Mouse (Mus musculus): ENCODE measurements at regions not wholly inside any gene's neighbourhood (a gene's known extent, or its start where the extent isn't known, plus 50 kb on each side); places are given as distances from the start of the nearest gene placed in this dataset.
A peak's percentile ranks its signal among the peaks of the same experiment; 100 is the strongest.

DNA sequence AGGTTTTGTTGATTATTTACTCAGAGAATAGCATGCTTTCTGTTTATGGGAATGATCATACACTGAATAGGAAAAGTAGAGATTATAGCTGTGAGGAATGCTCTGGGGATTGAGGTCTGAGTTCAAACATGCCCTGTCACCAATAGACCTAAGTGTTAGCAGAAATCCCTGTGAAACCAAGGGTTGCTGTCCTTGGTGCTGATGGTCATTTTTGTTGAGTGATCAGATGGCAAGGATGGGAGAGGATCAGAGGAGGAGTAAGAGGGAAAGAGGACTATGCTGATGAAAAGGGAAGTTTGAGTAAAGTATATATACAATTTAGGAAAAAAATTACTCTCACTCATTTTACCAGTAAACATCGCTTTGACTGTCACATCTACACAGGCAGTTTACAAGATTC is 191.5 kb upstream of the Sel1l start:
- TF ChIP-seq CTCF (conservative IDR thresholded peaks at IDR 0.05), result no peak
- H3K27ac ChIP-seq, result no peak overlapping the region
- no peak overlapping the region for H3K4me3 ChIP-seq
- no peak for DNase-seq (ENCODE audit: low spot score in 2 of 2)

DNA sequence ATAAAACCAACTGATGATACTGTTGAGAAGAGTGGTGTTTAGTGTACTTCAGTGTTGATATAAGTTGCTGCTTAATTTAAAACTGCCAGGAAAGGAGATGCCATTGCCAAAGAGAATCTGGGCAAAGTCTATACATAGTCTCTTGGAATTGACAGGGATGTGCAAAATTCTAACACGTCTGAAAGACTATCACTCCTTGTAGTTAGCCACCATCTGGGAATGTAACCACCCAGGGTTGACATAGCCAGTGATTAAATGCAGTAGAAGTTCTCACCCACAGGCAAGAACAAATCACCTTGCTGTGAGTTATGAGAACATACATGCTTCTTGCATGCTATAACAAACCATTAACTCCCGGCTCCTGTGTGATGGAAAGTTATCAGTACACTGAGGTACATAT is 180.2 kb upstream of the Sel1l start:
- Histone ChIP-seq H3K4me3 (no peak overlapping the region), H3K27ac (no peak overlapping the region)
- no peak for TF ChIP-seq CTCF (conservative IDR thresholded peaks at IDR 0.05)
- no peak for DNase-seq (ENCODE audit: low spot score in 2 of 2)

DNA sequence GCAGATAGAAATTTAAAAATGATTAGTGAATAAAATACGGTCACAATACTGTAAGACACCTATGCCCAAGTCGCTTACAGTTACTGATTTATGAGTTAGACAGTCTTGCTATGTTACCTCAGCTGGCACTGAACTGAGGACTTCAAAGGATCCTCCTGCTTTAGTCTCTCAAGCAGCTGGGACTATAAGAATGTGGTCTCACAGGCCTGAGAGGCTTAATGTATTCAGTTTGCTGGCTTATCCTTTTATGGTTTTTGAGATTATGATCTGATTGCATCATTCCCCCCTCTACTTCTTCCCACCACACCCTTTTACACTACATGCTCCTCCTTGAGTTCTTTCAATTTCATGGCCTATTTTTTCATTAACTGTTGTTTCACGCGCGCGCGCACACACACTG is 179.4 kb upstream of the Sel1l start:
- H3K27ac ChIP-seq, result no peak overlapping the region
- TF ChIP-seq CTCF (conservative IDR thresholded peaks at IDR 0.05), result no peak
- no peak for DNase-seq (ENCODE audit: low spot score in 2 of 2)
- H3K4me3 ChIP-seq, result no peak overlapping the region

DNA sequence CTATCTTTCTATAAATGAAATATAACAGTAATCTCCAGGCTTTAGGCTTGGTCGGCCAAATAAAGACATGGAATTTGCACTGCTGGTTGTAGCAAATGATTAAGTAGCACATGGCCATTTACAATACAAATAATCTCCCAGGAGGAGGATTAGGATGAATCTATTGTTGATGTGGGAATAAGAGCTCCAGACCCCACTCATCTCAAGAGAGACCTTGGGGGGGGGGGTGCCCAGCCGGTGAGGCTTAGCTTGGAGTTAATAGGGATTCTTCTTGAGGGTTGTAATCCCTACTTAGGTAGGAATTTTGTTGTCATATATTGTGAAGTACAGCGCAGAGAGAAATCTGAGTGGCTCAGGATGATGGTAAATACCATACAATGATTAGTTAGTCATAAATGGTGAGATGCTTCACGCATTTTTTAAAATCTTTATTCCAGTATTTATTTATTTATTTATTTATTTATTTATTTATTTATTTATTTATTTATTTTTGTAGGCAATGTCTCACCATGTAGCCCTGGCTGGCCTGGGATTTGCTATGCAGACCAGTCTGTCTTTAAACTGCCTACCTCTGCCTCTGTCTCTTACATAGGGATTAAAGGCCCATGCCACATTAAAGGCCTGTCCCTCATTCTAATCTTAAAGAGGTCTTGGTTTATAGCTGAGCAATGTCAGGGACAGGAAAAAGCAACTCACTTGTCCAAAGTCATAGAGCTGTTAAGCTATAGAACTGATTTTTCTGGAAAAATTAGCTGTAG is 175.7 kb upstream of the Sel1l start:
- DNase-seq (ENCODE audit: low spot score in 2 of 2), result no peak
- Histone ChIP-seq H3K4me3 (no peak overlapping the region), H3K27ac (no peak overlapping the region)
- no peak for TF ChIP-seq CTCF (conservative IDR thresholded peaks at IDR 0.05)

DNA sequence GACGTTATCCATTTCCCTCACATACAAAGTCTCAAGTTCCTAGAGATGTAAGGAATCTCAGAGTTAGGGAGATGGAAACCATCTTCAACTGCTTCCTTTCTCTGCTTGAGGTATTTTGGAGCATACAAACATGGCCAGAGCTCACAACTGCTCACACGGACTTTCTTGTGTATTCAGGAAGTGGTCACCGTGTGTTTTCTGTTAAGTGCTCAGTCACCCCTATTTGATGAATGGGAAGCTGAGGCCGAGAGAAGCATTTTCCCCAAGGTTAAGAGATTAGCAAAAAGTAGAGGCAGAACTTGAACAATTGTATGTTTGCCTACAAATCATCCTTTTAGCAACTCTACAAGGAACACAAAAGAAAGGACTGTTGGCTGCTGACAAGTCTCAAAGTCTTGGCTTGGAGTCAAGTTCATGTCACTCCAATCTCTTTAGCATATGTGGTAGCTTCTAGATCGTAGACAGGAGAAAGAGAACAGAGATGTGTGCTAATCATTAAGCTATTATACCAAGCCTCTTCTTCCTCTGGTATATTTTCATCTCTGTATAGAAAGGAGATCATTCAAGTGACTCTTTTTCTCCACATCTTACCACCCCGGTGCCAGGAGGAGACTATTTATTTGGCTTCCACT is 170.8 kb upstream of the Sel1l start:
- no peak for TF ChIP-seq CTCF (conservative IDR thresholded peaks at IDR 0.05)
- Histone ChIP-seq H3K4me3 (no peak overlapping the region), H3K27ac (no peak overlapping the region)
- DNase-seq (ENCODE audit: low spot score in 2 of 2), result no peak

DNA sequence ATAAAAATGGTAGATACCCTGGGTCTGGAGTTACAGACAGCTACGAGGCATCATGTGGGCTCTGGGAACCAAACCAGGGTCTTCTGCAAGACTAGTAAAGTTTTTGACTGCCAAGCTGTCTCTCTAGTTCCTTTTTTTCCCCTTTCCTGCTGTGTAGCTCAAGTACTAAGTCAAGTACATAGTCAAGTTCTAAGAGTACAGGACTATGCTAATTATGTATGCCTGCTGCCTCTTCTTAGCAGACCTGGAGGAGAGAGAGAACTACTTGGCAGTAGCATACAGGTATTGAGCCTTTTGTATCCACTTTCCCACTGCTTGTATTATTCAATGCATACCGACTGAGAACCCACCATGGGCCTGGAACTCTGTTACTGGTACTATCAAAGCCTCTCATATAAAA is 166.4 kb upstream of the Sel1l start:
- DNase-seq (ENCODE audit: low spot score in 2 of 2), result no peak
- no peak for TF ChIP-seq CTCF (conservative IDR thresholded peaks at IDR 0.05)
- Histone ChIP-seq H3K4me3 (no peak overlapping the region), H3K27ac (no peak overlapping the region)

DNA sequence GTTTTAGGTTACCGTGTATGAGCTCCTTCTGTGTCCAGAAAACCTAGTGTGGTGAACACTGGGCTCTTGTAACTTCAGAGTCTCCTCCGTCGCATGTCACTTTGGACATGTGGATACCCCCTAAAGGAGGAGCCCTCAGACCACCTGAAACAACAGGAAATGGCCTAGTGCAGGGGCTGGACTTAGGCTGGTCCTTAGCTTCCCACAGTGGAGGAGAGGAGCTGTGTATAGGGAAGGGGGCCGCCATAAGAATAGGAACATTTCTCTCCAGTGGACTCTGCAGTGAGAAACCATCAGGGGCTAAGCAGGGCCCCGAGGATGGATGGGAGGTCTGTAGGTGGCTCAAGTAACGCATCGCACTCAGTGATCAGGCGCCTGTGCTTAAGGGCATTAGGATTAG is 165.0 kb upstream of the Sel1l start:
- Histone ChIP-seq H3K4me3 (no peak overlapping the region), H3K27ac (no peak overlapping the region)
- TF ChIP-seq CTCF (conservative IDR thresholded peaks at IDR 0.05), result no peak
- DNase-seq (ENCODE audit: low spot score in 2 of 2), result no peak

DNA sequence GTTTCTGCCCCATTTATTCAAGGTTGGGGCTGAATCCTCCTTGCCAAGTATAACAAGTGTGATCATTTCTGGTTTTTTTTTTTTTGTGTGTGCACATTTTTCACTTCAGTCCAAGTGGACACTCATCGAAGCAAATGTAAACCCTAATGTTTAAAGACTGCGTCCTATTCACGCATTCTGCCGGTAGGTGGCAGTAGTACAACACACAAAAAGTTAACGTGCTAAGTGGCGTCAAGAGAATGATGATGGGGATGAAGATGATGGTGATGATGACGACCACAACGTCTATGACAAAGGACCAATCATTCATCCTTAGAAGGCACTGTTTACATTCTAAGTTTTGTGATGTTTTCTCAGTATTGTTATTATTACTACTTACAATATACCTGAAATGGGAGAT is 164.3 kb upstream of the Sel1l start:
- Histone ChIP-seq H3K4me3 (no peak overlapping the region), H3K27ac (no peak overlapping the region)
- DNase-seq (ENCODE audit: low spot score in 2 of 2), result peak; percentile 13 to 63
- TF ChIP-seq CTCF (conservative IDR thresholded peaks at IDR 0.05), result peak; percentile 89

DNA sequence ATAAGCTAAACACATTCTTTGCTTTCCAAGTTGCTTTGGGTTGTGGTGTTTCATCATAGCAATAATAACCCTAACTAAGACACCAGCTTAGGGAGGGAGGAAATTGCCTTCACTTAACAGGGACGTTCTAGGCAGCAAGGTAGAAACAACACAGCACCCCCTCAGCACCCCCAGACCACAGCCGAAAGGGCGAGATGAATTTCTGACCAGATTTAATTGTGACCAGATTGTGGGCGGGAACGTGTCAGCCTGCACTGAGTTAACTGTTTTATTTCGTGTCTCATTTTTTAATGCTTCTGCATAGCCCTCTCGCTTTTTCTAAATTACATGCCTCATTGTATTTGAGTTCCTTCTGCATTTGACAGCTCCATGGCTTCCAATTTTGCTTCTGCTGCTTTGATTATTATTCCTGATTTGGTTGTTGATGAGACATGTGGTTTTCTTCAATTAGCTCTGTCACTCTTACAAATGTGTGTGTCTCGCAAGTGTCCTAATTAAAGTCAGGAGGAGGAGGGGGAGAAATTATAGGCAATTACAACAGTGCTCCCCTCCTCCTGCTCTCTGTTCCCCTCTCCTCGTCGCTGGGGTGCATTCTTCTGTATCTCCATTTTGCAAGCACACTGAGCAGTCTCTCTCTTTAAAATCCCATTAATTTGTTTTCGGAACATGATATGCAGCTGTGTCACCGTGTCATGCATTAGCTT is 155.6 kb upstream of the Sel1l start:
- TF ChIP-seq CTCF (conservative IDR thresholded peaks at IDR 0.05), result no peak
- Histone ChIP-seq H3K4me3 (no peak overlapping the region), H3K27ac (no peak overlapping the region)
- DNase-seq (ENCODE audit: low spot score in 2 of 2), result peak in 1 of 2 experiments; percentile 13

DNA sequence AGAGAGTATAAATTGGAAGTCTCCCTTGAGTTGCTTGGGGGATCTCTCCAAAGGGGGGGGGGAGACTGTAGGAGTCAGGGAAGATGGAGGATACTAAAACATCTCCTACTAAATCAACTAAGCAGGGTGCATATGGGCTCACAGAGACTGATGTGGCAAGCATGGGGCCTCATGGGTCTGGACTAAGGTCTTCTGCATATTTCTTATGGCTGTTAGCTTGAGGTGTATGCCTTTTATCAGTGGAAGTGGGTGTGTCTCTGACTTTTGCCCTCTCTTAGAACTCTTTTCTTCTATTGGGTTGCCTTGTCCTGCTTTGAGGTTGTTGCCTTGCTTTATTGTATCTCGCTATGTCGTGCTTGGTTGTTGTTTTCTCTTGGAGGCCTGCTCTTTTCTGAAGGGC is 150.1 kb upstream of the Sel1l start:
- Histone ChIP-seq H3K27ac (no peak overlapping the region), H3K4me3 (no peak overlapping the region)
- no peak for DNase-seq (ENCODE audit: low spot score in 2 of 2)
- TF ChIP-seq CTCF (conservative IDR thresholded peaks at IDR 0.05), result no peak

DNA sequence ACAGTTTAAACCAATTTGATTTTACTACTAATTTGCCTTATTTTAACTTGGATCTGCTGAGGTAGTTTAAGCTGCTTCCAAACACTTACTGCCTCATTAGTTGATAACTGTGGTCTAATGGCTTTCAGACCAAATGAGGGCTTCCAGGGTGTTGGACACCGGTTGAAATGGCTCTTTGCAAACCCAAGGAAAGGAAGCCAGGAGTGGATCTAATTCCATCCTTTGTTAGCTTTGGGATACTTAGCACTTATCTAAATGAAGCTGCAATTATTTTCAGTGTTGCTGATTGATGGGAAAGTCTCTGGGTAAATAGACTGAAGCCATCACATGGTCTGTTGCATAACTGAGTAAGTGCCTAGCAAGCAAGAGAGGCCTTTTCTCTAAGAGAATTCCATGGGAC is 148.4 kb upstream of the Sel1l start:
- Histone ChIP-seq H3K27ac (no peak overlapping the region), H3K4me3 (no peak overlapping the region)
- no peak for TF ChIP-seq CTCF (conservative IDR thresholded peaks at IDR 0.05)
- DNase-seq (ENCODE audit: low spot score in 2 of 2), result no peak

DNA sequence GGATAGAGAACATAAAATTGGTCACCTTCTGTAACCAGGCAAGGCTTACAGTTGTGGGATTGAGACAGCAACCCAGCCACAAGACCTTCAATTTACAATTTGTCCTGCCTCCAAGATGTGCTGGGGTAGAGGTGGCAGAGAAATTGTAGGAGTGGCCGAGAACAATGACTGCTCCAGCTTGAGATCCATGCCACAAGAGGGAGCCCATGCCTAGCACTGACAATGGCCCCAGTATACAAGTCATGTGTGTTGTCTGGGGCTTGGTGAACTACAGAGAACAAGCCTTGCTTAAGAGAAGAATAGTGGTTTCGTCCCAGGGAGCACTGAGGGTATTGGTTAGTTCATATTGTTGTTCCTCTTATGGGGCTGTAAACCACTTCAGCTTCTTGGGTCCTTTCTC is 146.6 kb upstream of the Sel1l start:
- H3K27ac ChIP-seq, result no peak overlapping the region
- no peak for DNase-seq (ENCODE audit: low spot score in 2 of 2)
- TF ChIP-seq CTCF (conservative IDR thresholded peaks at IDR 0.05), result peak; percentile 52
- H3K4me3 ChIP-seq, result no peak overlapping the region

DNA sequence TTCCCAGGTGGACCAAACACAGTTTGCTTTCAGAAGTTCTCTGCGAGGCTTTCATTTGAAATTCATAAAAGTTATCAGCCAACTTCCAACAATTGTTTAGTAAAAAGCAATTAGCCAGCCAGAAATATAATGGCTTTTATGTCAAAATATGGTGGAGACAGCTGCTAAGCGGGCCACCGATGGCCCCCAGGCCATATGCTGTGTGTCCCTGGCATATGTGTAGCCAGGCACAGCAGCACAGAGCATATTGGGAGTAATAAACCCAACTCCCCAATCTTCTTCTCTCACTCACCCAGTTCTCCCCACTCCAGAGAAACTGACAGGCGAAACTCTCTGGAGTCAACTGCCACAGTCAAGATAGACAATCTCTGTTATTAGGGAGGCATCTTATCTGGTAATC is 137.5 kb upstream of the Sel1l start:
- Histone ChIP-seq H3K27ac (no peak overlapping the region), H3K4me3 (no peak overlapping the region)
- DNase-seq (ENCODE audit: low spot score in 2 of 2), result peak in 1 of 2 experiments; percentile 13
- no peak for TF ChIP-seq CTCF (conservative IDR thresholded peaks at IDR 0.05)

DNA sequence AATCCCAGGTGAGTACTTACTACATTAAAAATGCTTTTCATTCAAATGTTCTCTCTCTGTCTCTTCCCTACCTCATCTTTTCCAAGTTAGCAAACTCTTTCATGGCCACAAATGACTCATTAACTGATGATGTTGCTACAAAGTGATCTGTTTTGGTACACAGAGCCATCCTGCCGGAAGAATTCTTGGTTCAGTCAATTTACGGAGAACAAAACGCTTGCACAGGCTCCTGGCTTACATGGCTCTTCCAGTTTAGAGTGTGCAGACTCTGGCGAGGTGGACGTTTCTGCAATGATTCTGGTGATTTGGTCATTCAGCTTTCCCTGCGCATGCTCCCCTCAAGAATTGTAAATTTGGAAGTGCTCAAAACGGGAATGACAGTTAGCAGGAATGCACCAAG is 131.4 kb upstream of the Sel1l start:
- no peak overlapping the region for H3K27ac ChIP-seq
- DNase-seq (ENCODE audit: low spot score in 2 of 2), result no peak
- no peak overlapping the region for H3K4me3 ChIP-seq
- no peak for TF ChIP-seq CTCF (conservative IDR thresholded peaks at IDR 0.05)

All from layer of hippocampus, adult 2 months (tissue).